Mouse (Mus musculus) Patski (cell line): ENCODE measurements at regions not wholly inside any gene's neighbourhood (a gene's known extent, or its start where the extent isn't known, plus 50 kb on each side); places are given as distances from the start of the nearest gene placed in this dataset.

ENCODE experiments used
- ATAC-seq: fragments of 100-300 bp; one replicate; pipeline ENCODE4 v1.8.0; 2021
- CTCF ChIA-PET: fragments of 350-600 bp; sonication (Branson Sonifier 250); formaldehyde crosslinking; loops from one replicate; lab custom pipeline; 2022; ENCODE audit warnings: inconsistent platforms; lab: Charles Lee
- POLR2A ChIA-PET: fragments of 350-600 bp; sonication (Branson Sonifier 250); formaldehyde crosslinking; loops from one replicate; lab custom pipeline; 2022; ENCODE audit warnings: antibody characterized with exemption, inconsistent platforms; lab: Charles Lee
- DNase-seq: peaks from one replicate; pipeline ENCODE4 v3.0.0-alpha.2; 2011; ENCODE audit warnings: low read depth, low spot score
- H3K27me3 ChIP-seq: fragments of 371-371 bp; one replicate; pipeline ENCODE4 v1.5.1; 2021
- CTCF ChIP-seq: fragments of 100-300 bp; IDR thresholded peaks from one replicate; pipeline ENCODE4 v1.5.1; 2021
- in situ Hi-C: fragments of 300-500 bp; cut with MboI; formaldehyde crosslinking; loops from 3 replicates; pipeline ENCODE4 v1.11.1; 2018; ENCODE audit warnings: low pct_unique_long_range_greater_than_20kb, mixed read lengths

- no peaks in the 10 kb centered on the region for H3K27me3 ChIP-seq
- no peak for TF ChIP-seq CTCF
- DNase-seq (no peak), ATAC-seq (no peak)
- ChIA-PET POLR2A (no interaction called here), CTCF (interaction anchor here (1.6 kb wide), 1 partner anchor 12 kb away, joined by 4 read pairs; no protein-coding TSS in a partner anchor)
- in situ Hi-C loops: no loop called here
Observed at GRCm38 (mm10) chr2:171333816-171334757, 602.5 kb downstream of the Dok5 start.

GRCm38 (mm10) chr2:171332826-171333225 lies 601.2 kb downstream of the Dok5 start:
- in situ Hi-C loops: no loop called here
- ChIA-PET CTCF (no interaction called here), POLR2A (no interaction called here)
- no peaks in the 10 kb centered on the region for H3K27me3 ChIP-seq
- DNase-seq (no peak), ATAC-seq (no peak)
- no peak for TF ChIP-seq CTCF

- H3K27me3 ChIP-seq: no peaks in the 10 kb centered on the region
- in situ Hi-C loops: no loop called here
- ATAC-seq: no peak
- TF ChIP-seq CTCF: no peak
- no peak for DNase-seq
- ChIA-PET CTCF (no interaction called here), POLR2A (no interaction called here)
Observed at GRCm38 (mm10) chr2:171331529-171331928, 599.9 kb downstream of the Dok5 start.

GRCm38 (mm10) chr2:171326909-171327308 lies 595.3 kb downstream of the Dok5 start:
- ATAC-seq (no peak), DNase-seq (no peak)
- ChIA-PET POLR2A (no interaction called here), CTCF (interaction anchor here (1.6 kb wide), 1 partner anchor 9 kb away, joined by 3 read pairs; no protein-coding TSS in a partner anchor)
- no peak for TF ChIP-seq CTCF
- H3K27me3 ChIP-seq: no peaks in the 10 kb centered on the region
- in situ Hi-C loops: no loop called here

- no peak for ATAC-seq
- in situ Hi-C loops: no loop called here
- ChIA-PET POLR2A (no interaction called here), CTCF (interaction anchor here (1.2 kb wide), 1 partner anchor 13 kb away, joined by 3 read pairs; no protein-coding TSS in a partner anchor)
- TF ChIP-seq CTCF: no peak
- DNase-seq: no peak
- no peaks in the 10 kb centered on the region for H3K27me3 ChIP-seq
Observed at GRCm38 (mm10) chr2:171308486-171308885, 576.9 kb downstream of the Dok5 start.

- ChIA-PET POLR2A (no interaction called here), CTCF (no interaction called here)
- DNase-seq (no peak), ATAC-seq (no peak)
- in situ Hi-C loops: no loop called here
- TF ChIP-seq CTCF: no peak
- no peaks in the 10 kb centered on the region for H3K27me3 ChIP-seq
Observed at GRCm38 (mm10) chr2:171306000-171306399, 574.4 kb downstream of the Dok5 start.

GRCm38 (mm10) chr2:171298519-171298918 lies 566.9 kb downstream of the Dok5 start:
- CTCF ChIA-PET: no interaction called here
- no peaks in the 10 kb centered on the region for H3K27me3 ChIP-seq
- in situ Hi-C loops: no loop called here
- no peak for TF ChIP-seq CTCF
- DNase-seq: no peak
- POLR2A ChIA-PET: no interaction called here
- ATAC-seq: no peak

GRCm38 (mm10) chr2:171295603-171296002 lies 564.0 kb downstream of the Dok5 start:
- no peaks in the 10 kb centered on the region for H3K27me3 ChIP-seq
- ChIA-PET POLR2A (interaction anchor here (0.7 kb wide), 1 partner anchor 12 kb away, joined by 3 read pairs; no protein-coding TSS in a partner anchor), CTCF (interaction anchor here (0.7 kb wide), 1 partner anchor 13 kb away, joined by 3 read pairs; no protein-coding TSS in a partner anchor)
- ATAC-seq (no peak), DNase-seq (no peak)
- in situ Hi-C loops: no loop called here
- no peak for TF ChIP-seq CTCF

- ATAC-seq: no peak
- ChIA-PET POLR2A (no interaction called here), CTCF (no interaction called here)
- no peak for TF ChIP-seq CTCF
- in situ Hi-C loops: no loop called here
- DNase-seq: no peak
- H3K27me3 ChIP-seq: no peaks in the 10 kb centered on the region
Observed at GRCm38 (mm10) chr2:171292579-171292978, 561.0 kb downstream of the Dok5 start.

GRCm38 (mm10) chr2:171285719-171286394 lies 554.2 kb downstream of the Dok5 start:
- no peak for TF ChIP-seq CTCF
- ChIA-PET POLR2A (no interaction called here), CTCF (no interaction called here)
- ATAC-seq (no peak), DNase-seq (no peak)
- in situ Hi-C loops: no loop called here
- H3K27me3 ChIP-seq: no peaks in the 10 kb centered on the region

- DNase-seq (no peak), ATAC-seq (no peak)
- H3K27me3 ChIP-seq: no peaks in the 10 kb centered on the region
- in situ Hi-C loops: no loop called here
- ChIA-PET CTCF (no interaction called here), POLR2A (no interaction called here)
- TF ChIP-seq CTCF: no peak
Observed at GRCm38 (mm10) chr2:171280132-171280531, 548.5 kb downstream of the Dok5 start.
